Mouse (Mus musculus) liver, adult 10 weeks (tissue): ENCODE results near the gene Cenpb. TPM values are rescaled to one million over a fixed set of nuclear protein-coding genes. Genes with fewer than 3 reads are reported as not detected.

Experiments used
- polyA plus RNA-seq: library from polyadenylated mRNA; stranded (reverse); fragments of 350-450 nt; fragmentation: Illumina TruSeq; extraction: RNeasy Lipid Tissue Mini Kit (QIAGEN cat#74804); gene quantifications from one replicate; pipeline ENCODE4 v1.2.3, GENCODE M21; 2014; ENCODE audit warnings: low read depth, low replicate concordance

The Cenpb gene
- 6.0 TPM for polyA plus RNA-seq

GRCm38 (mm10) chr2:131179990-131180587 lies at the start of gene Cenpb:
Cenpb (minus strand) TSS chr2:131180067.

GRCm38 (mm10) chr2:131206778-131207177 lies 26.9 kb upstream of the Cenpb start, which contains the start of gene Ap5s1:
Ap5s1 (plus strand) TSS chr2:131207078.

GRCm38 (mm10) chr2:131186771-131187601 lies 7.1 kb upstream of the Cenpb start, which contains the start of the genes Cdc25b and Spef1:
Cdc25b (plus strand) TSS chr2:131186949.
Spef1 (minus strand) TSS chr2:131187282.

DNA sequence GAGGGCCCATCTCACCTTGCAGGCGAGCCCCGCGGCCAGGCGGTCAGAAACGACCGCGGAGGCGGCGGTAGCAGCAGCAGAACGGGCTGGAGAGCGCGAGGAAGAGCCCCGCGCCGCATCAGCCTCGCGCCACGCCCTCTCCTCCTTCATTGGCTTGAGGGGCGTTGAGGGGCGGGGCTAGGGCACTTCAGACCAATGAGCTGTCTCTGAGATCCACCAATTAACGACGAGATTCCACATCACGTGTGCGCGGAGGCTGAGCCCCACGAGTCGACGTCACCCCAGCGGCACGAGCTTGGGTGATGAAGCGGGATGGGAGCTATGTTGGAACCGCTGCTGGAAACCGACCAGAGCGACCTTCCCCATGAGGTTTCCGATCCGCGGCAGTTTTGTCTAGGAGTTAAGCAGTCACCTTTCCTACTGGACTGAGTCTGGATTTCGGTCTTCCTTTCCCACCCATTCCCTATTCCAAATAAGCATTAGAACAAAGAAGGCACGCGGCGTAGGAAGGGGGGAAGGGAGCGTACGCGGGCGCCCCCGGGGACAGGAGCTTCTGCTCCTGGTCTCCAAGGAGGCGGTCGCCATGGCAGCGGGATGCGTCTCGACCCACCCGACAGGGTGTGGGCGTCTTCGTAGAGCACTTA lies 19.8 kb downstream of the Cenpb start, which contains the start of gene 1700037H04Rik:
Gene 1700037H04Rik (minus strand): TSS at position 144 of the 644 bp plus-strand sequence.

DNA sequence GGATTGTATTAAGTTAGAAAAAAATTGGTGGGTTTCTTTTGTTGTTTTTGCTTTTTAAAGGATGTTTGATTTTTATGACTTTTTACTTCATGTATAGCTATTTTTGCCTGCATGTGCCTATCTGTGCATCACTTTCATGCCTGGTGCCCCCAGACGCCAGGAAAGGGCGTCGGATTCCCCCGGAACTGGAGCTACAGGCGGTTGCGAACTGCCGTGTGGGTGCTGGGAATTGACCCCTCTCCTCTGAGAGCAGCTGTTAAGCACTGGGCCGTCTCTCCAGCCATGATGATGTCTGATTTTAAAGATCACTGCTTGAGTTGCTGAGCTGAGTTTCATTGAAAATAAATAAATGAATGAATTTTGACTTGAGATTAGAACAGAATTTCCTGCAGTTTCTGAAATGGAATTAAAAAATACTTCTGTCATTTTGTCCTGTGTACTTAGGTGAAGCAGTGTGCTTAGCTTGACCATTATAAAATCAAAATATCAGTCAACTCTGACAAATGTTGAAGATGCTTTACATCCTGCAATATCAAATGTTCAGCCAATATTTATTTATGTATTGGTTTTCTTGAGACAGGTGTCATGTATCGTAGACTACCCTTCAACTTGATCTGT lies 46.8 kb downstream of the Cenpb start, which contains the start of gene Gm11037:
Gene Gm11037 (plus strand): TSS at position 568 of the 618 bp plus-strand sequence.

DNA sequence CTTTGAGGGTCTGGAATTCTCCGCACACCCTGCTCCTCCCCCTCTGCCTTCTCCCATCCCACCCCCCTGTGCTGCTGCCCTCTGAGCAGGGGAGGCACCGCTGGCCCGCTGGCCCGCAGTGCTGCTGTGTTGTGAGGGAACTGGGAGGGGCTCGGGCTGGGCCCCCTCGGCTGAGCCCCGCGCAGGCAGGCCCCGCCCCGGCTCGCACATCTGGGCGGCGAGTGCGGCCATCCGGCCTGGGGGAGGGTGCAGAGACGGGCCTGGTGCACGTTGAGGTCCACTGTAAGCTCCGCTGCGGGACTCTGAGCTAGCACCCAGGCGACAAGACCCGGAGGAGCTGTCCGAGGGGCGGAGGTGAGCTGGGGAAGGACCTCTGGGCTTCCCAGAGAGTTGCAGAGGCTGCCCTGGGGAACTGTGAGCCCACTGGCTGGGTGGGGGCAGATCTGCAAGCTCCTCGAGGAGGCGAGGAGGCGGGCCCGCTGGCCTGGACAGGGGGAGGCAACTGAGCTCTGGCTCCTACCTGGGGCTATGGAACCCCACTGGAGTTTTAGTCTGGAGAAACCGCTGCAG lies 52.6 kb downstream of the Cenpb start, which contains the start of gene Hspa12b:
Gene Hspa12b (plus strand): TSS at position 120 of the 570 bp plus-strand sequence.

Other genes with a start within 250 kb of the Cenpb start
- gene Gfra4, start 137.0 kb downstream of the Cenpb start, polyA plus RNA-seq: not detected
- 0.45 TPM for gene Adam33, start 116.3 kb downstream of the Cenpb start, polyA plus RNA-seq
- gene Siglec1, start 93.3 kb downstream of the Cenpb start, polyA plus RNA-seq: 0.69 TPM
- gene Hspa12b, start 52.8 kb downstream of the Cenpb start, polyA plus RNA-seq: 0.34 TPM
- not detected for gene Gm11037, start 46.6 kb downstream of the Cenpb start, polyA plus RNA-seq
- gene 1700037H04Rik, start 20.0 kb downstream of the Cenpb start, polyA plus RNA-seq: 0.56 TPM
- 0.13 TPM for gene Cdc25b, start 6.9 kb upstream of the Cenpb start, polyA plus RNA-seq
- 0.45 TPM for gene Spef1, start 7.2 kb upstream of the Cenpb start, polyA plus RNA-seq
- gene Ap5s1, start 27.0 kb upstream of the Cenpb start, polyA plus RNA-seq: 3.0 TPM
- 14.8 TPM for gene Mavs, start 54.0 kb upstream of the Cenpb start, polyA plus RNA-seq
- 21.2 TPM for gene Pank2, start 82.4 kb upstream of the Cenpb start, polyA plus RNA-seq
- 4.7 TPM for gene Rnf24, start 172.8 kb upstream of the Cenpb start, polyA plus RNA-seq